Mouse (Mus musculus) forebrain, embryonic 10.5 days (tissue): ENCODE measurements around the gene Tmcc2. TPM values are rescaled to one million over a fixed set of nuclear protein-coding genes. Genes with fewer than 3 reads are reported as not detected.

Source experiments
- DNase-seq: peaks from one replicate; pipeline ENCODE4 v3.0.0-alpha.2; 2017; ENCODE audit warnings: low spot score; ENCODE audit errors: extremely low spot score
- H3K27ac ChIP-seq: fragments of 300-500 bp; sonication (generic); 2 replicates; pipeline ENCODE4 v1.5.1; 2016; ENCODE audit warnings: mild to moderate bottlenecking
- H3K27me3 ChIP-seq: fragments of 300-500 bp; sonication (generic); 2 replicates; pipeline ENCODE4 v1.6.1; 2016; ENCODE audit warnings: mild to moderate bottlenecking; ENCODE audit not compliant: poor library complexity, severe bottlenecking
- H3K36me3 ChIP-seq: fragments of 300-500 bp; sonication (generic); replicated peaks from 2 replicates; pipeline ENCODE4 v1.6.1; 2016; ENCODE audit warnings: mild to moderate bottlenecking, moderate library complexity
- H3K4me1 ChIP-seq: fragments of 300-500 bp; sonication (generic); 2 replicates; pipeline ENCODE4 v1.6.1; 2016
- H3K4me3 ChIP-seq: fragments of 300-500 bp; sonication (generic); 2 replicates; pipeline ENCODE4 v1.5.1; 2016; ENCODE audit warnings: mild to moderate bottlenecking, moderate library complexity
- H3K9me3 ChIP-seq: fragments of 300-500 bp; sonication (generic); 2 replicates; pipeline ENCODE4 v1.6.1; 2016; ENCODE audit warnings: mild to moderate bottlenecking, moderate library complexity
- WGBS: fragments of 180-500 bp; shearing (Covaris S2); methylation state at CpG from one replicate; pipeline ENCODE4 v1.1.7; 2016; 5-methylcytosine and 5-hydroxymethylcytosine counted together
- polyA plus RNA-seq: library from polyadenylated mRNA; unstranded; fragments of >200 nt; fragmentation: Nextera tagmentation; extraction: Ambion mirVana; gene quantifications from 2 replicates; pipeline ENCODE4 v1.2.1, GENCODE M21; 2016

The Tmcc2 gene
- 7.9 and 8.8 TPM in 2 replicates for polyA plus RNA-seq

DNA sequence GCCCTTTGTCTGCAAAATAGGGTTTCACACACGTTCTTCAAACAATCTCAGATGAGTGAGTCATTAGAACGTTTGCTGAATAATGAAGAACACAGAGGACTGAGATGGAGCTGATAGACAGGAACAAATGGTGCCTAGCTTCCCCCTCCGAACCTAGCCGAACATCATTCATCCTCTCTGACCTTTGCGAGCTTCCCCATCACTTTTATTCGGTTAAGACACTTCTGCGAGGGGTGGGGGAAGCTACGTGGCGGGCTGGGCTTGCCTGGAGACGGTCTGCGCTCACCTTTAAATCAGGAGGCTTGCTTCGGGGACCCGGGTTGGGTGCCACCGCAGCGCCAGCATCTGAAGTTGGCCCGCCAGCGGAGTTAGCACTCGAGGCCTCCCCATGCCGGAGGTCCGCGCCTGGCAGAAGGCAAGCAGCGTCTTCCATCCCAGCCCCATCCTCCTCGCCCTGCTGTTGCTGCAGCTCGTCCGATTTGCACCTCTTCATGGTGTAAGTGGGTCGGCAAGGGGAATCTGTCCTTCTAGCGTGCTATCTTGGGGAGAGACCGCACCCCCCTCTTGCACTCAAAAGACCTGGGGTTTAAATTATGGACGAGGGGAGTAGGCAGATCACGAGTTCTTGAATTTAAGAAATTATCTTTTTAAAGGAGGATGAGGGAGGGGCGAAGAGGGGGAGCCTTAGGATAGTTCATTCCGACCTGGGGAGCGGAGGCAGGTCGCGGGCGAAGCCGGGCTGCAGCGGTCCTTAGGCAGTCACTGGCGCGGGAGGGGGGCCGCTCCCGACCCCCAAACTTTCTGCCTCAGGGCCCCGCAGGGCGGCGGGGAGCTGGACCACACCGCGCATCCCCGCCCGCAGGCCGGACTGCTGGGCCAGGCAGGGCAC lies at the start of gene Tmcc2:
Gene Tmcc2, minus strand, starts transcription at position 591 of the 889 bp plus-strand sequence.
- Histone ChIP-seq H3K9me3 (no peaks in the 10 kb centered on the region), H3K27me3 (peaks cover 5% of the 10 kb centered on the region), H3K36me3 (no peaks in the 10 kb centered on the region; the same call in 1 of the 2 replicates), H3K4me1 (peaks cover 59% of the 10 kb centered on the region), H3K4me3 (peak within 1 kb of the TSS; percentile 77), H3K27ac (peak within 1 kb of the TSS; percentile 97)
- WGBS: 1% methylated on average over 50 of the region's 50 CpGs
- DNase-seq: peak; percentile 56

- DNase-seq: no peak
- Histone ChIP-seq H3K4me1 (no peaks in the 10 kb centered on the region), H3K27me3 (no peaks in the 10 kb centered on the region), H3K9me3 (peaks cover 4% of the 10 kb centered on the region; the same call in 1 of the 2 replicates), H3K4me3 (no peak overlapping the region), H3K27ac (no peak overlapping the region), H3K36me3 (peaks cover 57% of the 10 kb centered on the region)
- WGBS: 88% methylated on average over 5 of the region's 5 CpGs
Observed at GRCm38 (mm10) chr1:132437389-132437788, 46.3 kb upstream of the Tmcc2 start.

DNA sequence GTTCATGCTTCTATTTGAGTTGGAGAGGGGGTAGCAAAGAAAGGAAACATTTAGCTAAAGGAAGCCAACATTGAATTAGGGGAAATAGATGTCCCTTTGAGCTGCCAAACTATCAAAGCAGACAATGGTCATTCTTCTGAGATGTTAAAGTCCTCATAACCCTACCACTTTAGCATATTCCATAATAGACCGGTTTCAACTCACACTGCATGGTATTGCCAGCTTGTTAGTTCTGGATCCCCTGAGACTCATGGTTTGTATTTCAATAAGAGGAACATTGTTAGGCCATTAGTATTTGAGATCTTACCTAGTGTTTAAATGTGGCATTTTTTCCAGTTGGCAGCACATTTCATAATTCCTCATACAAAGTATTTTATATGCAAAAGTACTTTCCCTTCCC lies 45.9 kb upstream of the Tmcc2 start:
- Histone ChIP-seq H3K27me3 (no peaks in the 10 kb centered on the region), H3K9me3 (peaks cover 4% of the 10 kb centered on the region; the same call in 1 of the 2 replicates), H3K4me3 (no peak overlapping the region), H3K36me3 (peaks cover 53% of the 10 kb centered on the region), H3K4me1 (no peaks in the 10 kb centered on the region; the same call in 1 of the 2 replicates), H3K27ac (no peak overlapping the region)
- no peak for DNase-seq
- WGBS: 82% methylated on average over 1 of the region's 1 CpGs

- H3K27ac ChIP-seq: no peak overlapping the region
- no peaks in the 10 kb centered on the region for H3K27me3 ChIP-seq
- H3K36me3 ChIP-seq: peaks cover 48% of the 10 kb centered on the region
- no peak overlapping the region for H3K4me3 ChIP-seq
- 81% methylated on average over 4 of the region's 4 CpGs for WGBS
- H3K9me3 ChIP-seq: peaks cover 4% of the 10 kb centered on the region; the same call in 1 of the 2 replicates
- no peaks in the 10 kb centered on the region; the same call in 1 of the 2 replicates for H3K4me1 ChIP-seq
- DNase-seq: no peak
Observed at GRCm38 (mm10) chr1:132436320-132436958, 45.4 kb upstream of the Tmcc2 start.

- Histone ChIP-seq H3K4me1 (peaks cover 8% of the 10 kb centered on the region), H3K27ac (no peak overlapping the region), H3K9me3 (no peaks in the 10 kb centered on the region), H3K27me3 (no peaks in the 10 kb centered on the region), H3K36me3 (peaks cover 24% of the 10 kb centered on the region), H3K4me3 (no peak overlapping the region)
- WGBS: 92% methylated on average over 12 of the region's 12 CpGs
- no peak for DNase-seq
Observed at GRCm38 (mm10) chr1:132434032-132434431, 43.0 kb upstream of the Tmcc2 start.

DNA sequence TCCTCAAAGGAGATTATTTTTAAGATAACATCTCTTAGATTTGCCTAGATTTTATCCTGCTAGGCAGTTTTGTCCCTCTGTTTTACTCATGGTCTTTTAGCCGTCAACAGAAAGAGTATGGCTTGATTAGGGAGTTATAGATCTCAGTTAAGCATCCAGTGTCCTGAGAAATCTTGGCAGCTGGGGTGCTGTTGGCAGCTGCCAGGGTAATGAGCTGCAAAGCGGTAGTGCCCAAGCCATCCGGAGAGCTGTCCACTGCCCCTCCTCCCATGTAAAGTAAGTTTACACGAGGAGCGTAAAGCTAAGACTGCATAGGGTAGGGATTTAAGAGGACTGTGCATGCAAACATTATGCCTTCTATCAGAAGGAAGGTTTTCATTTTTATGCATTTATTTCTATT lies 42.3 kb upstream of the Tmcc2 start:
- Histone ChIP-seq H3K36me3 (peaks cover 24% of the 10 kb centered on the region), H3K4me3 (no peak overlapping the region), H3K27me3 (no peaks in the 10 kb centered on the region), H3K4me1 (peaks cover 8% of the 10 kb centered on the region), H3K9me3 (no peaks in the 10 kb centered on the region), H3K27ac (no peak overlapping the region)
- WGBS: 91% methylated on average over 5 of the region's 5 CpGs
- DNase-seq: no peak

DNA sequence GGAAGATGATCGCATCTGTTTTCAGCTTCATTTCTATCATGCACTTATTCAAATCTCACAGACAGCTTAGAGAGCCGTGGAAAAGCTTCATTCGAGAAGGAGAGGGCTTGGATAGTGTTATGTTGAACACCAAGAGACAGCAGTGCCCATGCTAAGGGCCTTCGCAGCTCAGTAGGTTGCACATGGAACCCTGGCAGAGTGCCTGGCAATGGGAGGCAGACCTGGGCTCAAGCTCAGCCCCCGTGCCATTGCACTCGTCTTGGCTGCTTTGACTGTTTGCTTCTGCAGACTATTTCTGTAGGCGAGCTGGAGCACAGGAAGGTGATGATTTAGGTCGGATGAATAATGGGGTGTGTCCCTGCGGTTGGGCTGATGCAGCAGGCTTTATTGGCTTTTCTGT lies 40.6 kb upstream of the Tmcc2 start:
- Histone ChIP-seq H3K4me3 (no peak overlapping the region), H3K36me3 (peaks cover 20% of the 10 kb centered on the region), H3K27me3 (no peaks in the 10 kb centered on the region), H3K4me1 (peaks cover 8% of the 10 kb centered on the region), H3K9me3 (no peaks in the 10 kb centered on the region), H3K27ac (no peak overlapping the region)
- no peak for DNase-seq
- WGBS: 91% methylated on average over 9 of the region's 9 CpGs

- WGBS: 71% methylated on average over 3 of the region's 3 CpGs
- no peaks in the 10 kb centered on the region for H3K9me3 ChIP-seq
- H3K4me1 ChIP-seq: peaks cover 16% of the 10 kb centered on the region
- H3K36me3 ChIP-seq: peaks cover 17% of the 10 kb centered on the region
- no peak overlapping the region for H3K4me3 ChIP-seq
- no peaks in the 10 kb centered on the region for H3K27me3 ChIP-seq
- no peak overlapping the region for H3K27ac ChIP-seq
- DNase-seq: no peak
Observed at GRCm38 (mm10) chr1:132430818-132431217, 39.7 kb upstream of the Tmcc2 start.

DNA sequence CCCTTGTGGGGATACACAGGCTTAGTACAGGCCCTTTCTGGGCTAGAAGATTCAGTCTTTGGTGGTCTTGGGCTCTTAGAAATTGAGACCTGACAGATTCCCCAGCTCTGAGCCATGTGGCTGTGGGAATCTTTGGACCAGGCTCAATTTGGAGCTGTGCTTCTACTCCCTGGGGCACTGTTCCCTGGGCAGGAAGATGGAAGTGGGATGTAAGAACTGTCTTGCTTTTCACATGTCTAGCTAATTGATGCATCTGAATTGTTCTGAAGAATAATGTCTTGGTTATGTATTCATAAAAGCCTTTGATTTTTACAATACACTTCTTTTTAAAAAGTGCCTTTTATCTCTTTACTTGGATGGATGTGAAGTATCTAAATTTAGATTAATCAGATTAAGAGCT lies 34.5 kb upstream of the Tmcc2 start:
- no peak overlapping the region for H3K4me3 ChIP-seq
- no peak overlapping the region for H3K27ac ChIP-seq
- H3K9me3 ChIP-seq: no peaks in the 10 kb centered on the region
- no peaks in the 10 kb centered on the region; the same call in none of the 2 replicates for H3K36me3 ChIP-seq
- H3K27me3 ChIP-seq: no peaks in the 10 kb centered on the region
- DNase-seq: no peak
- peaks cover 32% of the 10 kb centered on the region for H3K4me1 ChIP-seq

- no peaks in the 10 kb centered on the region; the same call in none of the 2 replicates for H3K36me3 ChIP-seq
- no peak for DNase-seq
- H3K4me3 ChIP-seq: no peak overlapping the region
- H3K4me1 ChIP-seq: peaks cover 52% of the 10 kb centered on the region
- H3K27me3 ChIP-seq: peaks cover 4% of the 10 kb centered on the region; the same call in 1 of the 2 replicates
- 92% methylated on average over 5 of the region's 5 CpGs for WGBS
- no peaks in the 10 kb centered on the region for H3K9me3 ChIP-seq
- H3K27ac ChIP-seq: no peak overlapping the region
Observed at GRCm38 (mm10) chr1:132422912-132423696, 32.0 kb upstream of the Tmcc2 start.

DNA sequence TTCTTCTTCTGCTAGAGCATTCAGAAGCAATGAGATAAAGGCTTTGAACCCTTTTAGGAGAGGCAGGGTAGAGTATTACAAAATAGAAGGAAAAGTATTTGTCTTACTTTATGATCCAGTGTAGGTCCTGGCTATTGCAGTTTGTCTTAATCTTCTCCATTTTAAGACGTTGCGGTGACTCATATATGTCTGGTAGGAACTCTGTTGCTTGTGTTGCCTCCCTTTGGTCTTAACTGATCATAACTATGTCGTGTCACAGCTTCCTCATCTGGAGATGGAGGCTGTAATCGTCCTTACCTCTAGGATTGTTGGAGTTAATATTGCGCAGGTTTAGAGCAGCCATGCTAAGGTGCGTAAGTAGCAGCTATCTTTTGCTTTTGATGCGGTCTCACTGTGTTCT lies 29.6 kb upstream of the Tmcc2 start:
- H3K4me1 ChIP-seq: peaks cover 58% of the 10 kb centered on the region
- peaks cover 4% of the 10 kb centered on the region; the same call in 1 of the 2 replicates for H3K27me3 ChIP-seq
- no peaks in the 10 kb centered on the region; the same call in none of the 2 replicates for H3K36me3 ChIP-seq
- DNase-seq: no peak
- no peak overlapping the region; the same call in 1 of the 2 replicates for H3K27ac ChIP-seq
- WGBS: 88% methylated on average over 7 of the region's 7 CpGs
- H3K9me3 ChIP-seq: no peaks in the 10 kb centered on the region
- no peak overlapping the region for H3K4me3 ChIP-seq

DNA sequence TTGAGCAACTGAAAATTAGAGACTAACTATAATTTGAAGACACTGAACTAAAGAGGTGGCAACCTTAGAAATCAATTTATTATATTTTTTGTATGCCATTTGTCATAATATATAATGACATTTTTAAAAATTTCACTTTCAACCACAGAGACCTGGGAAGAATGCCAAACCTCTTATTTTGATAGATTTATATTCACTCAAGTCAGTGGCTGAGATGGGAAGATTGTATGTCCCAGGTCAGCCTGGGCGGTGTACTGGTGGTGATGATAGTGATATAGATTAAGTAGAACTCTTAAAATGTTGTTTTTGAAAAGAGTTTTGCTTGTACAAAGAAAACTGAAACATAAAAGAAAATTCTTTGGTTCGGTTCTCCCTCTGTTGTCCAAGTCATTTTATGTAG lies 29.1 kb upstream of the Tmcc2 start:
- H3K4me3 ChIP-seq: peak overlapping the region; percentile 65; the same call in 1 of the 2 replicates
- H3K36me3 ChIP-seq: no peaks in the 10 kb centered on the region; the same call in none of the 2 replicates
- no peaks in the 10 kb centered on the region for H3K9me3 ChIP-seq
- H3K4me1 ChIP-seq: peaks cover 53% of the 10 kb centered on the region
- no peak overlapping the region for H3K27ac ChIP-seq
- peaks cover 4% of the 10 kb centered on the region; the same call in 1 of the 2 replicates for H3K27me3 ChIP-seq
- WGBS: 86% methylated on average over 2 of the region's 2 CpGs
- no peak for DNase-seq
